Mouse (Mus musculus) CH12F3 (cell line): Measurements from ENCODE around the gene Nfe2l2.

Source experiments
- in situ Hi-C: fragments of 300-500 bp; cut with MboI; formaldehyde crosslinking; loops from 2 replicates; pipeline ENCODE4 v1.14.3; 2020; ENCODE audit warnings: low sequenced_read_pairs

Nfe2l2 gene

DNA sequence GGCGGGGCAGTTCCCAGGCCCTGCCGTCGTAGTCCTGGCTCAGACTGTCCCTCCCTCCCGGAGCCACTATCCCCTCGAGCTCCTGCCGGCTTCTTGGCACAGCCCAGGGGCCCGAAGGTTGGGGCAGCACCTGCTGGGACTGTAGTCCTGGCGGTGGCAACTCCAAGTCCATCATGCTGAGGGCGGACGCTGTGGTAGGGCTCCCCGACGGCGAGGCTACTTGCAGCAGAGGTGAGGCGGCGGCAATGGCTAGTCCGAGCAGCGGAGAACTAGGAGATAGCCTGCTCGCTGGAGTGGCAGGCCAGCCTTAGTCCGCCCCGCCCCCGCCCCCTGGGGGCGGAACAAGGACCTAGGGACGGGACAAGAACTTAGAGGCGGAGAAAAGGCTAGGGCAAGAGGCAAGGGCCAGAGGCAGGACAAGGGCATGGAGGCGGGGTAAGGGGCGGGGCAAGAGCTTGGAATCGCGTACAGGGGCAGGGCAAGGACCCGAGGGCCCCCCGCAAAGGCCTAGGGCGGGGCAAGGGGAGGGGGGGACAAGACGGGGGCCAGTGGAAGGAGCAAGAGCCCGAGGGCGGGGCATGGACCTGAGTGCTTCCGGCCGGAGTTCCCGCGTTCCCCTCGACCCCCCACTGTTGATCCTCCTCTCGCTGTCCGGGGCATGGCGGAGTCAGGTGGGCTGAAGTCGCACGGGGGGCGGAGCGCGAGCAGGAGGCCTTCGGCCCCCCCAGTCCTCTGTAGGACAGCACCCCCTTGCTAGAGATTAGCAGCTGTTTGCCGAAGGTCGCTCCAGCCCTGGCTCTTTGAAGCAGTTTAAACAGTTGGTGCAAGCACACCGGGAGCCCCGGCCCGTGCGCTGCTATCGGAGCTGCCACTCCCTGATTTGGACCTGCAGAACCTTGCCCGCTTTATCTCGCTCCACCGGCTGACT is at the start of gene Nfe2l2:
Gene Nfe2l2, minus strand, starts transcription at position 408 of the 928 bp plus-strand sequence.
- in situ Hi-C loops: loop anchor here (10.0 kb wide), 1 partner anchor 70 kb away; no protein-coding TSS in a partner anchor

DNA sequence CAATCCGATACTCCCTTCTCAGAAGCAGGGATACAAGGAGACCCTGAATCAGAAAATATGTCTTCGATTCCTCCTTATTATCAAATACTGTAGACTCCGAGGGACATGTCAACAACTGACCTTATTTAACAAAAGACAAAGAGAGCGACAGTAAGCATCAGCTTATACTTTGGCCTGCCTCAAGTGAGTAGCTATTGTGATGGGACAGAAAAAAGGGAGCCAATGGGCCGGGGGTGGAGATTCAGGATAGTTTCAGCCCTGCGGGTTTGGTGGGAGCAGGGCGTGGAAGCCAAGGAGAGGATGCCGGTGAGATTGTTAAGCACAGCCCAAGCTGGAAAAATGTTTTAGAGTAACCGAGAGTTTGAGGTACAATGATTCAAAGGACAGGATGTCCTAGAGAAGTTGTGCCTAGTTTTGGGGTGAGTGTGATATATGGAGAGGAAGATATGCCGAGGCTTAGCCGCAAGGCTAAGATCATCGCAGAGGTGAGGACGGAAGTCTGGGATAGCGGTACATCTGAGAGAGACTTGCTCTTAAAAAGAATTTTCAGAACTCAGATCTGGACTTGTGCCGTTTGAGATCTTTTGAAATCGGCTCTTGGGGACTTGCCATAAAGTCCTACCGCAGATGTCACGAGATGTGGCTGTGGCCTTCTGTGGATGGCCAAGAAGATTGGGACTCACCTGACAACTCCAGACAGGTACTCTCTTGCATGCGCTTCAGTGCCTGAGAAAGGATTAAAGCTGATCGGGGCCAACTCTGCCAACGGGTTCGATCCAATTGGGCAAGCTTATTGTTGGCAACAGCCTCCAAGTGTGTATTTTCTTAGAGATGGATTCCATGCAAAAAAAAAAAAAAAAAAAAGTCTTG is 48.1 kb upstream of the Nfe2l2 start:
- in situ Hi-C loops: no loop called here

DNA sequence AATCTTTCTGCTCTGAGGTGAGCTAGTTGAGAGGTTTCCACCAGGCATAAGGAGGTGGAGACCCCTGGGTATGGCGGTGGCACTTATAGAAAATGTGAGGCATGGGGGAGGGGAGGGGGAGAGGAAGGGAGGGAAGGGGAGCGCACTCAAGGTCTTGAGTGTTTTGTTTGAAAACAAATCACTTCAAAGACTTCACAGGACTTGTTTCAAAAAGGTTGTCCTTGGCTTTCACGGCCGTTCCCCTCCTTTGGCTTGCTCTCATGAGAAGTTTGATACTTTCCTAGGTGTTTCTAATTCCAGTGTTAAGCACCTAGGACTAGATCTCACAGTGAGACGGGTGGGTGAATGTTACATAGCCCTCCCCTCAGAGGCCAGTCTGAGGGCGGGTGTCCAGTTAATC is 47.5 kb upstream of the Nfe2l2 start:
- in situ Hi-C loops: no loop called here

DNA sequence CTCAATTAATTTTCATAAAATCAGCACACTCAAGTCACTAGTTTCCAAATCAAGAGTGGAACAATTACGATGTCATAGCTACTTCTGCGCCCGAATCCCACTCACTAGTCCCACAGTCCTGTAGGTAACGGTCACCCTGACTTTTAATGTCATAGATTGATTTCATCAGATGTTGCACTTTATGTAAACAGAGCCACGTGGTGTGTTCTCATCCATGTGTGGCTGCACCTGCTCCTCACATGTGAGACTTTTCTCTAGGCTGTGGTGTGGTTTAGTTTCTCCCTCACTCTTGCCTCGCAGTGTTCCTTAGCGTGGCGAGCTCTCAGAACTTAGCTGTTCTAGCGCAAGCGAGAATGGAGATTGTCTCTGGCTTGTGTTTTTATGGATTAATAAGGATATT is 46.4 kb upstream of the Nfe2l2 start:
- in situ Hi-C loops: no loop called here

DNA sequence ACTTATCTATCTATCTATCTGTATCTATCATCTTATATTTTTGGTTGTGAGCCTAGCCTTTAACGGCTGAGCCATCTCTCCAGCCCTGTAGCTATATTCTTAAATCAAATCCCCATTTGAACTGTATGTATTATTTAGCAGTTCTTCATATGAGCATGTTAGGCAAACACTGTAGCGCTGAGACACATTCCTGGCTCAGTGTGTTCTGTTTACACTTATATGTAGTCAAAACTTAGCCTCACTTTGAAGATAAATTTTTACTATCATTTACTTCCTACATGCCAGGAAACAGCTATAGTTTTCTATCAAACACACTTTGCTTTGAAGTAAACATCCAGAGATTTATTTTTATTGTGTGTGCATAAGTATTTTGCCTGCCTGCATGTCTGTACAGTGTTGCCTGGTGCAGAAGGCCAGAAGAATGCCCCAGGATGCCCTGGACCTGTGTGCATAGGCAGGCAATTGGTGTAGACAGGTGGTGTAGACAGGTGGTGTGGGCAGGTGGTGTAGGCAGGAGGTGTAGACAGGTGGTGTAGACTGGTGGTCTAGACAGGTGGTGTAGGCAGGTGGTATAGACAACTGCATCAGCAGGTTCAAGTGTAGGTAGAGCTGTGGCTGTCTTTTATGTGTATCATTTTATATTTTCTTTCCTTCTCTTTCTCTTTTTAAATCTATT is 45.7 kb upstream of the Nfe2l2 start:
- in situ Hi-C loops: no loop called here

DNA sequence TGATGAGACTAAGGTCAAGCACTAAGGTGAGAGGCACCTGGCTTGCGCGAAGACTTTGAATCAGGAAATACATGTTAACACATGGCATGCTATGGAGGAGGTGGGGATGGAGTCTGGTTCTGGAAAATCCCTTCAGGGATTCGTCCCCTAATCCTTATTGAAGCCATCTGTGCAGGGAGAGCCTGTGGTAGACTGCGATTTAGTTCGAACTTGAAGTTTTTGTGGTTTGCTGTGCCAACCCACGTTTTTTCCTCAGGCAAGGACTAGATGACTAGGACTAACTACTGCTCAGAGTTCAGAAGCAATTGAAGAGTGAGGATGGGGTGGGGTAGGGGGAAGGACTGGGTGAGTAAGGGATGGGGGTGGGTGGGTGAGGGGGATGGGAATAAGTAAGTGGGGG is 44.4 kb upstream of the Nfe2l2 start:
- in situ Hi-C loops: no loop called here

DNA sequence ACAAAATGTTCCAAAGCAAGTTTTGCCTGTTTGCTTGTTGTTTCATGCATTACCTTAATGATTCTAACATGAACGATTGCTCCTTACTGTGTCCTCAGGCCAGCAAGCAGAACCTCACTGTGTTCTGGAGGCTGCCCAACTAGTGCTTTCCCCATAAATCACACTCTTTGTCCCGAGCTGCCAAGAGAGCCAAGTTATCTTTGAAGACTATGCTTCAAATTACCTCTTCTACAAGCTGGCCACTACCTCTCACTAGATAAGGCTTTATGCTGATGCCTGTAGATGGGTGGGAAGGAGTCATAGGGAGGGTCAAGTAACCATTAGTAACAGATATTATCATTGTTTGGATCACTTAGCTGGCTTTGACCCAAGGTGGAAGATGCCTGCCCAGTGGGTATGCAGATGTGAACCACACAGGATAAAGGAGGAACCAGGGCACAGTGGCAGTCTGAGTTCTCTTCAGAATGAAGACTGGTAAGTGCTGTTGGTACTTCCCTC is 32.6 kb upstream of the Nfe2l2 start:
- in situ Hi-C loops: no loop called here

DNA sequence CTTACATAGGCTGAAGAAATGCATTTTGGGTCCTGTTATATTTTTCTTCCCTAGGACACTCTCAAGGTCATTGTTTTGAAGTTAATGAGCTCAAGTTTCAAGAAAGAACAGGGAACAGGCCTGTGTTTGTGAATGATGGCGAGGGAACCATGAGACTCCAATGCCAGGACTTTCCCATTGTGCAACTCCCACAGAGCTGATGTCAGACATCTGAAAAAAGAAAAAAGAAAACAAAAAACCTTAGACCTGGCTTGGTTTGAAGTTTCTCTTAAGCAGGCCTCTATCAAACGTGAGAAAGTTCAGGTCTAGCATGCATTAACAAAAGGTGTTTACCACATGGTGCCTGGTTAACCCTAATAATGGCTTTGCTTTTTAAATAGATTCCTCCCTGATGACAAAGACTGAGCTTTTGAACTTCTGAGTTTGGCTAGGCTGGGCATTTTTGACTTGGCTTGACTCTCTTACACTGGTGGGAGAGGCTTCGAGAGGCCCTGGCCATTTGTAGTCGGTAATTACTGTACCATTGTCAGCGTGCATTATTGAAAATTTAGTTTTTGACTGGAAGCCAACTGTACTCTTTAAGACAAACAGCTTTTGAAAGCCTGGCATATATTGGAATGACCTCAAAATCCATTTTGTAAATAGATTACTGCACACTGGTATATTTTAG is 29.9 kb upstream of the Nfe2l2 start:
- in situ Hi-C loops: no loop called here

DNA sequence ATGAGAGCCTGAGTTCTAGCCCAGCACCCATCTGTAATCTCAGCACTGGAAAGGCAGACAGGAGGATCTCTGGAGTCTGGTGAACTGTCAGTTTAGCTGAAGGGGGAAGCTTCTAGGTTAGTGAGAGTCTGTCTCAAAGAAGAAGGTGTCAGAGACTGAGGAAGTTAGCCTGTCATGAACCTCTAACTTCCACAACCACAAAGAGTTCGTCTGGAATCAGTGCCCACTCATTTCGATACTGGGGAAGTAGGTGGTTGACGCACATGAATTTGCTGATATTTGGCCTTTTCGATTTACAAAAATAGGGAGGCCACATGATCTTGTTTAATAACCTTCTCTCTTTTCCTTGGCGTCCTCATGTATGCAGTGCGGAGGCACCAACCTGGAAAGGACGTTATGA is 28.7 kb upstream of the Nfe2l2 start:
- in situ Hi-C loops: no loop called here

DNA sequence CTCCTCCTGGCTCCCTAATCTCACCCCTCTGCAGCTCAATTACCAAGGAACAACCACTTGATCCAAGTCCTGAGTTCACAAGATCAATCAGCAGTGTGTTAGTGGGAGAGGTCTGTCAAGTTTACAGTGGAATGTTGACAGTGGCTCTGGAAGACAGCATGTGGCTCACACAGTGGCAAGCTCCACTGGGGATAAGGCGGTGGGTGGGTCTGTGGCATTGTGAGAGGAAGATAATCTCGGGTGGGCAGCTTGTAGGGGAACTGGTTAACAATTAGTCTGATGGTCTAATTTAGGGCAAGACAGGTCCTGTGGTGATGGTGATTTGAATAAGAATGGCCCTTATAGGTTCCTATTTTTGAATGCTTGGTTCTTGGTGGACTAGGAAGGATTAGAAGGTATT is 27.5 kb upstream of the Nfe2l2 start:
- in situ Hi-C loops: no loop called here

DNA sequence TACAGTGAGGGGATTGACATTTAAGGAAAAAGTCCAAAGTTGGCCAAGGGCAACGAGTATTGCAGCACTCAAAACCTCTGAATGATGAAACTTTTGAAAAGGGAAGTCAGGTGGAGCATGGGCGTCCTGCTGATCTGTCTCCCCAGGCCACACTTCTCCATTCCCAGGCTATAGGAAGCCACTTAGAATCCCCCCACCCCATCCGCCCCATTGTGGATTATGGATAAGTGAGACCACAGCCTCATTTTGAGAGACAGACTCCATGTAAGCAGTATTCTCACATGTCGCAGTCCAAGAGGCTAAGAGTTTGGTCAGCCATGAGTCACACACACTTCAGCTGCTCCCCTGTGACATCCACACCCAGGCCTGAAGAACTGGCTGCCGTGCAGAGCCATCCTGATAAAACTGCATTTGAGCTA is 26.8 kb upstream of the Nfe2l2 start:
- in situ Hi-C loops: no loop called here

DNA sequence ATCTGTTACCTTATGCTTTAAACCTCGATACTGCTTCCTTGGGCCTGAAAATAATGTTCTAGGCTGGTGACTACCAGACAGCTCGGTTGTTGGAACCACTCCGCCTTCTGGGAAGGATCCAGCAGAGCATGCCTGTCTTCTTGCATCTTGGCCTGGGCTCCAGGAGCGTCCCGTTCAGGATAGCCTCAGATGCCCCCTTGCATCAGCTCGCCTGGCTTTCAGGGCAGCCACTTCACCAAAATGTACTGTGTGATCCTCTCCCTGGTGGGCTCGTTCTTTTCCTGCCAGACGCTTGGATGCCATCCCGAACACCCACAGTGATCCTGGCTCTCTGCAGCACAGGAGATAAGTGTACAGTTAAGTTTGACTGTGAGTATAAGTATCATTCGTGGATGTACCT is 25.6 kb upstream of the Nfe2l2 start:
- in situ Hi-C loops: no loop called here

DNA sequence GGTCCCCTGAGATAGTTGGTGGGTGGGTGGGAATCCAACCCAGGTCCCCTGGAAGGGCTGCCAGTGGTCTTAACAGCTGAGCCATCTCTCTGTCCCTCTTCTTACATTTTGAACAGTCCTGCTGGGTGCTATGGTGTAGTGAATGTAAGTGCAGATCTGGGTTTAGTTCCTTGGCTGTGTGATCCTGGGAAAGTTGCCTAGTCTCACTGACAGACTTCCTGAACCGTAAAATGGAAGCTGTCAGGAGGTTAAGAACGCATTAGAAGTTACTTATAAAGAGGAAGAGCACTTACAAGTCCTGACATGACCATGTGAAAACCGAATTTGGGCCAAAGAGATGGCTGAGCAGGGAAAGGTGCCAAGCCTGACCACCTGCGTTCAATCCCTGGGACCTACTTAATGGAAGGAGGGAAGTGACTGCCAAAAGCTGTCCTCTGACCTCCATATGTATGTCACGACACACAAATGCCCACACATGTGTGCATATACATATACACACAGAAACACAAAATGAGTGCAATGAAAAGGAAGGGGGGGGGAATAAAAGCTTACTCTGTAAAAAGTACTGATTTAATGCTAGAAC is 20.5 kb upstream of the Nfe2l2 start:
- in situ Hi-C loops: no loop called here

DNA sequence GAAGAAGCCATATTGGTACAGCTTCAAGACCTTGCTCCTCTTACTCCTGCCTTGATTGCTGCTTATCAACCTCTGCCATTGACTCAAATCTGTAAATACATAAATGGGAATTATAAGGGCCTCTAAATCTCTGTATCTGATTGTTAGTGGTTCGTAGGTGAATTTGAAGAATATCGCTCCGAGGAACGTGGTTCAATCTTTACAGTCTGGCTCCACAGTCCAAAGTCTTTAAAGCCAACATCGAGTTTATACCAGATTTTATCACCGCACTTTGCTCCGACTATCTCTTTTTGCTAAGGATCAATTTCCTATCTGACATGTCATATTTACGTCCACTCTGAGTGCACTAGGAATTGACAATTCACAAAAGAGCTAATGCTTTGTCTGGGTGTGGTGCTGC is 19.0 kb upstream of the Nfe2l2 start:
- in situ Hi-C loops: no loop called here

DNA sequence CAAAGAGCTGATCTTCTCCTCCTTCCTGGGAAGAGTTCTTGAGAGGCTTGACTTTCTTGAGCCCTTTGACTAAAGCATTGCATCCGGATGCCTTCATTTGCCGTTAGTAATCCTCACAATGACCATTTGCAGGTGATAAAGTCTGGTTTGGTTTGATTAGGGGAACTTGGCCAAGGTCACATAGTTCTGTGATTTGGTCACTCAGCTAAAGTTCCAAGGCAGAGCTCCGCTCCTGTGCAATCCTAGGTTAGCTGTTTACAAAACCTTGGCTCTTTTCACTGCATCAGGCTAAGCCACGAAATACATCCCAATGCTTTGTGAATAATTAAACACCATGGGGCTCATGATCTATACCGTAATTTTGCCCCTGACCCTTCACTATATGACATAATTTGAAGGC is 18.5 kb upstream of the Nfe2l2 start:
- in situ Hi-C loops: no loop called here

DNA sequence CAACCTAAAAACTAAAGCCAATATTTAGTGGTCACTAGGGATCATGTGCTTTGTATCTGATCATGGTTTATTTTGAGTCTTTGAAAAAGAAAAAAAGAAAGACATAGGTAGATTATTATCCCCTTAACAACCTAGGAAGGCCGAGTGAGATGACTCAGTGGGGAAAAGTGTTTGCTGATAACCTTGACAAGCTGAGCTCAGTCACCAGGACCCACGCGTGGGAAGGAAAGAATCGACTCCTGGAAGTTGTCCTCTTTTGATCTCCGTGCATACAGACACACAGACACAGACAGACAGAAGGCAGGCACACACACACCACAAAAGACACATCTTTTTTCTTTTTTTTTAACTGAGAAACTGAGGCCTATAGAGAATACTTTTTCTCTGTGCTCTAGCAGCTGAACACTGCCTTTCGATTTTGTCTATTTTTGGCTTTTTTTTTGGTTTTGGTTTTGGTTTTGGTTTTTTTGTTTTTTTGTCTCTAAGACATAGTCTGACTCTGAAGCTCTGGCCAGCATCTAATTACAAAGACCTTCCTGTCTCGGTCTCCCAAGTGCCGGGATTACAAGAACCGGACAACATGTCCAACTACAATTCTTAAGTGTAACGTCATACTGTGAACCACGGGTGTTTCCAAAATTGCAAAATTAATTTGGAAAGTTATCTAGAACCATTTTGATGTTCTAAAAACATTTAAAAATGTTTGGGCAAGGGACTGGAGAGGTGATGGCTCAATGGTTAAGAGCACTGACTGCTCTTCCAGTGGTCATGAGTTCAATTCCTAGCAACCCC is 16.0 kb upstream of the Nfe2l2 start:
- in situ Hi-C loops: no loop called here

DNA sequence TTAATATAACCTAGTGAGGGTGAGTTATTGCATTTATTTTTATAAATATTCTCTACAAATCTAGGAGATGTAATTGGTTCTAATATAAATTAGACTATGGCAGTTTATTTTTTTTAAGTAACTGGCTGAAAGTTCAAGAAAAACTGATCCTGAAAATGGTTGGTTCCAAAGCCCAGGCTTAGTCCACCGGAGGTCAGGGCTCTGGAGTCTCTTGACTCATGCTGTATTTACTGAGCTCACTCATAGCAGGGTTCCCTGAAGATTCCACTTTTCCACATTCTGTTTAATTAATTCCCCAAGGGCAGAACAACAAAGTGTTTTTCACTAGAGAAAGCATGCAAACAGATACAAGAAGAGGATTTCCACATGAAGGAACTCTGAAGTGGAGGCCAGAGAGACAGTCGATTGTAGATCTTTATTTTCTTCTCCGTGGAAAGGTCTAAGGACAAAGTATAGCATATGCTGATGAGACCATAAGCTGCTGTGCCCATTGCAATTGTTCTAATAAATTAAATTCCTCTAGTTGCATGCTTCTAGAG is 15.0 kb upstream of the Nfe2l2 start:
- in situ Hi-C loops: no loop called here

DNA sequence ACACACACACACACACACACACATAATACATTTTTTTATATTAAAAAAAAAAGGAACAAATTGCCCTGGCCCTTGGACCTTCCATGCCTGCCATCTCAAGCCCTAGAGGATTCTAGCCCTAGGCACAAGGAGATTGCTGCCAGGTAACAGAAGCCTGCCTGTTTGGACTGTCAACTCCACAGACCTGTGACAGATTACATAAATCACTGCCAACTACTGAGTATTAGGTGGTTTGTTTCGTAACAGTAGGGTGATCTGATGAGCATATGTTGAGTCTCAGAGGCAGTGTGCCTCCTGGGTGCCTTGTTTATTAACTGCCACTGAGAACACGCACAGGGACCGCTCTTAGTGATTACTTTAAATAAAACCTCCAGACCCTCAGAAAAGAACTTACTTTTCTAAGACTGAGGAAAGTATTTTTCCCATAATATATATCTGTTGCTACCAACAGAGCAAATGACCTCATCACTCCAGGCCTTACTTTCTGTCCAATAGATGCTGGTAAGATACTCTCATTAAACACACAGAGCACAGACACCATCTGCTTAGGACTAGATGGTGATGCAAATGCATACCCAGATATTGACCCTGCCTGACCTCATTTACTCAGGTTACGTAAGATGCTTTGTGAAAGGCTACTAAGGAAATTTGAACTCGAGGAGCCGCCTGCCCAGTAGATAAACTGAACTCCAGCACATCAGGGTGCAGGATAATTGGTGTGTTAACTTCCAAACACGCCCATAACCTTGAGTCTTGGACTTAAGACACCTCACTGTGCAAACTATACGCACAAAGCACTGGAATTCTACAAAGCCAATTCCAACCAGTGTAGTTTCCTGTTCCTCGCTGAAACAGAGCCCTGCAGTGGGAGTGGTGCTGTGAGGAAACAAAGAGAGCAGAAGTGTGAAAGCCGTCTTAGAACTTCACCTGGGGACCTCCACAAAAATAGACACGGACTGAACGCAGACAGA is 11.9 kb upstream of the Nfe2l2 start:
- in situ Hi-C loops: no loop called here
